Mouse (Mus musculus): ENCODE data around the gene 6430531B16Rik.

Gene 6430531B16Rik

GRCm38 (mm10) chr7:139970979-139971378 is 7.6 kb downstream of the 6430531B16Rik start:
- DNase-seq (ENCODE audit: low spot score) = no peak

GRCm38 (mm10) chr7:139970216-139970919 is 8.2 kb downstream of the 6430531B16Rik start:
- no peak for DNase-seq (ENCODE audit: low spot score)

- peak; percentile 56 for DNase-seq (ENCODE audit: low spot score)
Measured at GRCm38 (mm10) chr7:139969348-139970130, 9.0 kb downstream of the 6430531B16Rik start.

- no peak for DNase-seq (ENCODE audit: low spot score)
Measured at GRCm38 (mm10) chr7:139968428-139968827, 10.1 kb downstream of the 6430531B16Rik start.

GRCm38 (mm10) chr7:139967175-139967574 is 11.4 kb downstream of the 6430531B16Rik start:
- no peak for DNase-seq (ENCODE audit: low spot score)

GRCm38 (mm10) chr7:139963814-139964213 is 14.7 kb downstream of the 6430531B16Rik start:
- no peak for DNase-seq (ENCODE audit: low spot score)

GRCm38 (mm10) chr7:139961141-139961540 is 17.4 kb downstream of the 6430531B16Rik start:
- no peak for DNase-seq (ENCODE audit: low spot score)

- no peak for DNase-seq (ENCODE audit: low spot score)
Measured at GRCm38 (mm10) chr7:139957958-139958357, 20.6 kb downstream of the 6430531B16Rik start.

GRCm38 (mm10) chr7:139957437-139957836 is 21.1 kb downstream of the 6430531B16Rik start:
- no peak for DNase-seq (ENCODE audit: low spot score)

- DNase-seq (ENCODE audit: low spot score) = no peak
Measured at GRCm38 (mm10) chr7:139956658-139957057, 21.9 kb downstream of the 6430531B16Rik start.

GRCm38 (mm10) chr7:139955505-139955904 is 23.1 kb downstream of the 6430531B16Rik start:
- DNase-seq (ENCODE audit: low spot score) = peak; percentile 29

GRCm38 (mm10) chr7:139951991-139952633 is 26.4 kb downstream of the 6430531B16Rik start:
- DNase-seq (ENCODE audit: low spot score) = no peak

- peak; percentile 29 for DNase-seq (ENCODE audit: low spot score)
Measured at GRCm38 (mm10) chr7:139951079-139951478, 27.5 kb downstream of the 6430531B16Rik start.

- peak; percentile 44 for DNase-seq (ENCODE audit: low spot score)
Measured at GRCm38 (mm10) chr7:139950283-139950971, 28.1 kb downstream of the 6430531B16Rik start.

GRCm38 (mm10) chr7:139949893-139950282 is 28.7 kb downstream of the 6430531B16Rik start:
- DNase-seq (ENCODE audit: low spot score) = peak; percentile 27

- DNase-seq (ENCODE audit: low spot score) = no peak
Measured at GRCm38 (mm10) chr7:139946032-139946431, 32.5 kb downstream of the 6430531B16Rik start.

- DNase-seq (ENCODE audit: low spot score) = no peak
Measured at GRCm38 (mm10) chr7:139945516-139945915, 33.0 kb downstream of the 6430531B16Rik start.

GRCm38 (mm10) chr7:139944291-139945240 is 34.0 kb downstream of the 6430531B16Rik start:
- no peak for DNase-seq (ENCODE audit: low spot score)

GRCm38 (mm10) chr7:139943674-139944281 is 34.8 kb downstream of the 6430531B16Rik start, which contains the start of gene Utf1:
TSS of gene Utf1 (plus strand) at chr7:139943789.
- DNase-seq (ENCODE audit: low spot score) = no peak

GRCm38 (mm10) chr7:139940476-139941209 is 37.9 kb downstream of the 6430531B16Rik start:
- no peak for DNase-seq (ENCODE audit: low spot score)

All from c-Kit-positive CD71-positive TER-119-positive erythroid progenitor cells, embryonic 14.5 days (primary cell).